ENCODE assay signal across 15 mouse cellular contexts in genomic region chr7:118441535-118441934, GRCm38 (mm10). TPM values are rescaled to one million over a fixed set of nuclear protein-coding genes. Genes with fewer than 3 reads are reported as not detected.
A peak's percentile ranks its signal among the peaks of the same experiment; 100 is the strongest.
DNase-seq lines count a peak whose midpoint lies in the region; ATAC-seq lines count a peak whose summit lies in the region.
"Had no signal": no experiment of that assay in that cellular context is flagged by ENCODE, and none has a peak within 500 bp of the region (broad histone marks: within the 10 kb centered on the region; RNA-seq: fewer than 3 reads in every experiment).

No protein-coding gene starts in this region.

- H3K9ac ChIP-seq in embryonic facial prominence, embryonic 14.5 days (ENCODE audit: low read depth, low read length): no peak overlapping the region
- H3K9ac ChIP-seq: liver, embryonic 15.5 days had no signal

- no peak overlapping the region for H3K4me2 ChIP-seq in embryonic facial prominence, embryonic 14.5 days (ENCODE audit: low read depth, low read length)
- H3K4me2 ChIP-seq: liver, embryonic 15.5 days had no signal

- no peaks in the 10 kb centered on the region for H3K9me3 ChIP-seq in embryonic facial prominence, embryonic 14.5 days (ENCODE audit: control insufficient read depth, low read length)
- no peaks in the 10 kb centered on the region for H3K9me3 ChIP-seq in embryonic facial prominence, embryonic 10.5 days
- H3K9me3 ChIP-seq: G1E; liver, embryonic 15.5 days had no signal

- peak; percentile 41 for DNase-seq in embryonic facial prominence, embryonic 14.5 days (ENCODE audit: low spot score)
- no peak for DNase-seq in embryonic facial prominence, embryonic 10.5 days (ENCODE audit: low spot score)
- DNase-seq in left cerebral cortex, postnatal 36 days (ENCODE audit: low spot score in 2 of 2): peak; percentile 28 to 29
- no peak for DNase-seq in left cerebral cortex, adult 11 months (ENCODE audit: low spot score)
- DNase-seq in gastrocnemius, postnatal 14 days: peak; percentile 47
- DNase-seq in lung, postnatal 14 days: peak; percentile 44
- no peak for DNase-seq in kidney, postnatal 25 days
- no peak for DNase-seq in adrenal gland, postnatal 36 days
- DNase-seq: cerebellum, postnatal 36 days; kidney, adult 18-20 months; thymus, adult 2 months had no signal

- no peak overlapping the region for H3K4me3 ChIP-seq in embryonic facial prominence, embryonic 14.5 days (ENCODE audit: low read depth, low read length)
- no peak overlapping the region for H3K4me3 ChIP-seq in embryonic facial prominence, embryonic 10.5 days
- H3K4me3 ChIP-seq: erythroblast, embryonic 14.5 days; liver, embryonic 15.5 days had no signal

- no peaks in the 10 kb centered on the region for H3K36me3 ChIP-seq in embryonic facial prominence, embryonic 14.5 days (ENCODE audit: control insufficient read depth, insufficient read depth, low read length)
- H3K36me3 ChIP-seq in embryonic facial prominence, embryonic 10.5 days (replicated peaks): no peaks in the 10 kb centered on the region
- H3K36me3 ChIP-seq: G1E; liver, embryonic 15.5 days had no signal

- ATAC-seq in embryonic facial prominence, embryonic 14.5 days (ENCODE audit: low read depth): no peak
- ATAC-seq: activated CD4-positive, CD25-positive, alpha-beta regulatory T cell, adult 4 months had no signal

- no peak overlapping the region for H3K27ac ChIP-seq in embryonic facial prominence, embryonic 14.5 days (replicated peaks; ENCODE audit: low read depth, low read length)
- H3K27ac ChIP-seq in embryonic facial prominence, embryonic 10.5 days (replicated peaks): no peak overlapping the region
- H3K27ac ChIP-seq: liver, embryonic 15.5 days had no signal

- WGBS in embryonic facial prominence, embryonic 14.5 days: 60% methylated on average over 6 of the region's 6 CpGs
- 82% methylated on average over 6 of the region's 6 CpGs for WGBS in embryonic facial prominence, embryonic 10.5 days

- H3K4me1 ChIP-seq in embryonic facial prominence, embryonic 14.5 days (ENCODE audit: control insufficient read depth, insufficient read depth, low read length): peaks cover 4% of the 10 kb centered on the region
- peaks cover 17% of the 10 kb centered on the region for H3K4me1 ChIP-seq in embryonic facial prominence, embryonic 10.5 days
- H3K4me1 ChIP-seq: liver, embryonic 15.5 days had no signal

- peaks cover 7% of the 10 kb centered on the region; the same call in 1 of the 2 replicates for H3K27me3 ChIP-seq in embryonic facial prominence, embryonic 14.5 days (replicated peaks; ENCODE audit: control insufficient read depth, insufficient read depth, low read length)
- peaks cover 49% of the 10 kb centered on the region for H3K27me3 ChIP-seq in embryonic facial prominence, embryonic 10.5 days (replicated peaks; ENCODE audit: low read depth, poor library complexity, severe bottlenecking)

- intact Hi-C loops in left cerebral cortex, postnatal 36 days (cut with DNase I): loop anchor here (2.0 to 10.0 kb wide), 2 partner anchors 77 to 243 kb away; no protein-coding TSS in a partner anchor
- intact Hi-C loops in gastrocnemius, postnatal 14 days (cut with DNase I; ENCODE audit: low total_unique reads): no loop called here

RNA-seq across cellular contexts. Expression of gene Syt17, which starts 6.5 kb away (rescaled TPM):
- polyA plus RNA-seq in embryonic facial prominence, embryonic 14.5 days (2014; fragmentation: Nextera tagmentation; extraction: Ambion mirVana): 2.9 and 3.1 TPM in 2 replicates
- 1.7 and 1.9 TPM in 2 replicates for polyA plus RNA-seq in embryonic facial prominence, embryonic 10.5 days (2016; fragmentation: Nextera tagmentation; extraction: Ambion mirVana)
- 10 to 100 TPM; 55.3 to 70.6 TPM for total RNA-seq in left cerebral cortex, postnatal 36 days (2021)
- total RNA-seq in gastrocnemius, postnatal 14 days (2021): under 1 TPM; 0.88 to 0.89 TPM
- total RNA-seq in adrenal gland, postnatal 36 days (2021): 1 to 10 TPM; 4.7 to 5.7 TPM
- total RNA-seq: G1E had no signal
- polyA plus RNA-seq: G1E had no signal

RNA-seq across cellular contexts. Expression of gene Itpripl2, which starts 50.2 kb away (rescaled TPM):
- polyA plus RNA-seq in embryonic facial prominence, embryonic 14.5 days (2014; fragmentation: Nextera tagmentation; extraction: Ambion mirVana): 5.0 TPM in 2 replicates
- polyA plus RNA-seq in embryonic facial prominence, embryonic 10.5 days (2016; fragmentation: Nextera tagmentation; extraction: Ambion mirVana): 1.3 and 1.6 TPM in 2 replicates
- total RNA-seq in left cerebral cortex, postnatal 36 days (2021): 1 to 10 TPM; 2.7 to 3.4 TPM
- 10 to 100 TPM; 17.3 to 18.7 TPM for total RNA-seq in gastrocnemius, postnatal 14 days (2021)
- total RNA-seq in adrenal gland, postnatal 36 days (2021): 10 to 100 TPM; 14.7 to 18.3 TPM
- polyA plus RNA-seq: erythroblast, embryonic 14.5 days; G1E had no signal

Comparison
In these comparisons a context has a peak if more than half of its experiments do, and no peak if none do; other contexts are left out.
1. DNase-seq: peak in embryonic facial prominence, embryonic 14.5 days (single experiment), left cerebral cortex, postnatal 36 days (2 of 2), gastrocnemius, postnatal 14 days (single experiment) and lung, postnatal 14 days (single experiment); none in embryonic facial prominence, embryonic 10.5 days (single experiment), left cerebral cortex, adult 11 months (single experiment), kidney, postnatal 25 days (0 of 2) and adrenal gland, postnatal 36 days (0 of 2).
2. RNA of gene Syt17, which starts 6.5 kb away (total RNA-seq): 55.3 to 70.6 TPM in left cerebral cortex, postnatal 36 days; 4.7 to 5.7 TPM in adrenal gland, postnatal 36 days and 0.88 to 0.89 TPM in gastrocnemius, postnatal 14 days; every median in the first group is over 4 times any median in the second.